Mouse (Mus musculus) bone marrow macrophage, adult 2 months (primary cell): ENCODE results near the gene Rtn4ip1. TPM values are rescaled to one million over a fixed set of nuclear protein-coding genes. Genes with fewer than 3 reads are reported as not detected.
"Not testable (repeated sequence)": the region's sequence is repeated elsewhere in the genome, so short reads cannot be mapped to it uniquely, and the experiment has no call there.

Source experiments
- H3K27ac ChIP-seq: 2 replicates; pipeline ENCODE4 v1.5.1; 2012; ENCODE audit warnings: low read depth, low read length; ENCODE audit not compliant: insufficient read depth
- H3K4me1 ChIP-seq: 2 replicates; pipeline ENCODE4 v1.6.1; 2012; ENCODE audit warnings: low read length; ENCODE audit not compliant: control insufficient read depth, insufficient read depth
- H3K4me3 ChIP-seq: 2 replicates; pipeline ENCODE4 v1.5.1; 2012; ENCODE audit warnings: mild to moderate bottlenecking, low read length, moderate library complexity; ENCODE audit not compliant: insufficient read depth
- CTCF ChIP-seq: IDR thresholded peaks from 2 replicates; pipeline ENCODE4 v1.5.1; 2012; ENCODE audit warnings: low read depth, mild to moderate bottlenecking, low read length, moderate library complexity
- POLR2A ChIP-seq: IDR thresholded peaks from 2 replicates; pipeline ENCODE4 v1.6.1; 2012; ENCODE audit warnings: mild to moderate bottlenecking, low read depth, low read length, borderline replicate concordance
- polyA plus RNA-seq: library from polyadenylated mRNA; stranded (reverse); fragments of >200 nt; gene quantifications from 2 replicates; pipeline ENCODE4 v1.2.4, GENCODE M21; 2012; ENCODE audit not compliant: missing spikeins, insufficient read depth, insufficient read length

Rtn4ip1 gene
- polyA plus RNA-seq, 1 experiment = 6.8 TPM

- Histone ChIP-seq H3K4me3 (no peak overlapping the region), H3K27ac (no peak overlapping the region), H3K4me1 (0 out of 2 replicates have a peak, but pooled peaks cover 3% of the 10 kb centered on the region)
- TF ChIP-seq CTCF = no peak
- no peak for TF ChIP-seq POLR2A
Measured at GRCm38 (mm10) chr10:43923096-43923495, 21.5 kb downstream of the Rtn4ip1 start.

GRCm38 (mm10) chr10:43925776-43926175 lies 24.2 kb downstream of the Rtn4ip1 start:
- not testable (repeated sequence) for H3K27ac ChIP-seq, H3K4me3 ChIP-seq, H3K4me1 ChIP-seq

- no peaks in the 10 kb centered on the region for H3K4me1 ChIP-seq
- no peak overlapping the region for H3K4me3 ChIP-seq
- no peak overlapping the region for H3K27ac ChIP-seq
- TF ChIP-seq CTCF (no peak), POLR2A (no peak)
Measured at GRCm38 (mm10) chr10:43927736-43928135, 26.1 kb downstream of the Rtn4ip1 start.

GRCm38 (mm10) chr10:43928596-43928995 lies 27.0 kb downstream of the Rtn4ip1 start:
- H3K4me3 ChIP-seq = no peak overlapping the region
- no peaks in the 10 kb centered on the region for H3K4me1 ChIP-seq
- H3K27ac ChIP-seq = no peak overlapping the region
- no peak for TF ChIP-seq CTCF
- TF ChIP-seq POLR2A = no peak

- peaks cover 15% of the 10 kb centered on the region for H3K4me1 ChIP-seq
- H3K27ac ChIP-seq = no peak overlapping the region
- TF ChIP-seq CTCF (no peak), POLR2A (no peak)
Measured at GRCm38 (mm10) chr10:43939136-43939662, 37.6 kb downstream of the Rtn4ip1 start.

GRCm38 (mm10) chr10:43943736-43944135 lies 42.1 kb downstream of the Rtn4ip1 start:
- Histone ChIP-seq H3K4me3 (no peak overlapping the region), H3K27ac (no peak overlapping the region), H3K4me1 (peaks cover 17% of the 10 kb centered on the region)
- TF ChIP-seq POLR2A (no peak), CTCF (no peak)

More at GRCm38 (mm10) chr10:43939136-43939662, 37.6 kb downstream of the Rtn4ip1 start:
- no peak overlapping the region for H3K4me3 ChIP-seq

GRCm38 (mm10) chr10:43945435-43945834 lies 43.8 kb downstream of the Rtn4ip1 start:
- TF ChIP-seq CTCF (no peak), POLR2A (no peak)
- peaks cover 17% of the 10 kb centered on the region for H3K4me1 ChIP-seq
- H3K27ac ChIP-seq = no peak overlapping the region
- H3K4me3 ChIP-seq = no peak overlapping the region

GRCm38 (mm10) chr10:43953942-43954341 lies 52.3 kb downstream of the Rtn4ip1 start:
- no peak overlapping the region for H3K4me3 ChIP-seq
- peak; percentile 94 for TF ChIP-seq CTCF
- TF ChIP-seq POLR2A = no peak
- no peak overlapping the region for H3K27ac ChIP-seq
- H3K4me1 ChIP-seq = no peaks in the 10 kb centered on the region

- no peaks in the 10 kb centered on the region for H3K4me1 ChIP-seq
- no peak for TF ChIP-seq POLR2A
- no peak for TF ChIP-seq CTCF
- no peak overlapping the region for H3K4me3 ChIP-seq
- H3K27ac ChIP-seq = no peak overlapping the region
Measured at GRCm38 (mm10) chr10:43964943-43965342, 63.3 kb downstream of the Rtn4ip1 start.

GRCm38 (mm10) chr10:43973244-43973643 lies 71.6 kb downstream of the Rtn4ip1 start:
- Histone ChIP-seq H3K4me1 (no peaks in the 10 kb centered on the region), H3K4me3 (no peak overlapping the region), H3K27ac (no peak overlapping the region)
- TF ChIP-seq CTCF (no peak), POLR2A (no peak)

GRCm38 (mm10) chr10:43977353-43977752 lies 75.7 kb downstream of the Rtn4ip1 start:
- no peak for TF ChIP-seq CTCF
- Histone ChIP-seq H3K4me3 (no peak overlapping the region), H3K27ac (no peak overlapping the region), H3K4me1 (peaks cover 8% of the 10 kb centered on the region; the same call in 1 of the 2 replicates)
